Mouse (Mus musculus): ENCODE measurements at regions not wholly inside any gene's neighbourhood (a gene's known extent, or its start where the extent isn't known, plus 50 kb on each side); places are given as distances from the start of the nearest gene placed in this dataset.
"Not testable (repeated sequence)": the region's sequence is repeated elsewhere in the genome, so short reads cannot be mapped to it uniquely, and the experiment has no call there.

GRCm38 (mm10) chr13:7007091-7007490 lies 358.5 kb upstream of the Pfkp start:
- no peak for DNase-seq

GRCm38 (mm10) chr13:6998508-6999278 lies 350.1 kb upstream of the Pfkp start:
- DNase-seq: not testable (repeated sequence)

GRCm38 (mm10) chr13:6998094-6998493 lies 349.5 kb upstream of the Pfkp start:
- no peak for DNase-seq

GRCm38 (mm10) chr13:6992323-6992994 lies 343.9 kb upstream of the Pfkp start:
- DNase-seq: no peak

GRCm38 (mm10) chr13:6991714-6992113 lies 343.1 kb upstream of the Pfkp start:
- DNase-seq: no peak

GRCm38 (mm10) chr13:6985012-6985996 lies 336.7 kb upstream of the Pfkp start:
- DNase-seq: no peak

- DNase-seq: no peak
Observed at GRCm38 (mm10) chr13:6955713-6956112, 307.1 kb upstream of the Pfkp start.

- DNase-seq: no peak
Observed at GRCm38 (mm10) chr13:6924136-6924535, 275.6 kb upstream of the Pfkp start.

- DNase-seq: no peak
Observed at GRCm38 (mm10) chr13:6922357-6922721, 273.8 kb upstream of the Pfkp start.

GRCm38 (mm10) chr13:6921691-6922356 lies 273.2 kb upstream of the Pfkp start:
- peak; percentile 6 to 18 for DNase-seq

- no peak for DNase-seq
Observed at GRCm38 (mm10) chr13:6906000-6906399, 257.4 kb upstream of the Pfkp start.

- no peak for DNase-seq
Observed at GRCm38 (mm10) chr13:6901682-6902081, 253.1 kb upstream of the Pfkp start.

- no peak for DNase-seq
Observed at GRCm38 (mm10) chr13:6897666-6898065, 249.1 kb upstream of the Pfkp start.

- DNase-seq: no peak
Observed at GRCm38 (mm10) chr13:6891458-6892076, 243.0 kb upstream of the Pfkp start.

- DNase-seq: peak; percentile 19 to 21
Observed at GRCm38 (mm10) chr13:6889446-6889845, 240.9 kb upstream of the Pfkp start.

- no peak for DNase-seq
Observed at GRCm38 (mm10) chr13:6888381-6888780, 239.8 kb upstream of the Pfkp start.

- DNase-seq: no peak
Observed at GRCm38 (mm10) chr13:6877018-6877901, 228.7 kb upstream of the Pfkp start.

- DNase-seq: no peak
Observed at GRCm38 (mm10) chr13:6862186-6862585, 213.6 kb upstream of the Pfkp start.

- DNase-seq: no peak
Observed at GRCm38 (mm10) chr13:6859551-6859950, 211.0 kb upstream of the Pfkp start.

- DNase-seq: no peak
Observed at GRCm38 (mm10) chr13:6855199-6856148, 206.9 kb upstream of the Pfkp start.
